Mouse (Mus musculus) lung, postnatal 0 days (tissue): ENCODE results near the gene Ttc38.

Experiments used
- CTCF ChIP-seq: IDR thresholded peaks from 2 replicates; pipeline ENCODE4 v1.5.1; 2016; ENCODE audit warnings: antibody characterized with exemption, mild to moderate bottlenecking
- EP300 ChIP-seq: IDR thresholded peaks from 2 replicates; pipeline ENCODE4 v1.6.1; 2016; ENCODE audit warnings: antibody characterized with exemption, mild to moderate bottlenecking, control low read depth

- TF ChIP-seq CTCF (no peak), EP300 (no peak)
Observed at GRCm38 (mm10) chr15:85836887-85837286, 4.8 kb downstream of the Ttc38 start.
